In genomic region chr11:76397650-76398311, GRCm38 (mm10) we compare ENCODE assay signal across 7 mouse cellular contexts. TPM values are rescaled to one million over a fixed set of nuclear protein-coding genes. Genes with fewer than 3 reads are reported as not detected.
DNase-seq lines count a peak whose midpoint lies in the region; ATAC-seq and TF ChIP-seq lines count a peak whose summit lies in the region.

No protein-coding gene starts in this region.

- H3K36me3 ChIP-seq in CH12.LX (replicated peaks in 1 of 2; ENCODE audit: control insufficient read depth in 1 of 2, insufficient read depth in 1 of 2, low read length in 1 of 2) = peaks cover 0 to 2% of the 10 kb centered on the region in 2 experiments
- no peaks in the 10 kb centered on the region for H3K36me3 ChIP-seq in forebrain, embryonic 12.5 days (replicated peaks)
- H3K36me3 ChIP-seq in hindbrain, embryonic 16.5 days (ENCODE audit: control insufficient read depth, insufficient read depth, low read length) = no peaks in the 10 kb centered on the region
- H3K36me3 ChIP-seq in liver, embryonic 16.5 days (ENCODE audit: control insufficient read depth, insufficient read depth) = no peaks in the 10 kb centered on the region
- H3K36me3 ChIP-seq in small intestine, adult 2 months (ENCODE audit: control insufficient read depth, insufficient read depth, low read length) = no peaks in the 10 kb centered on the region

- POLR2A ChIA-PET in Patski (lab: Charles Lee) = interaction anchor here (0.7 to 2.1 kb wide), 10 partner anchors 11 to 1584 kb away, joined by 3 to 8 read pairs (median 4); partner anchors contain the start of genes Glod4 and Mrm3

- H3K27me3 ChIP-seq in CH12.LX (replicated peaks) = no peaks in the 10 kb centered on the region
- H3K27me3 ChIP-seq in Patski = no peaks in the 10 kb centered on the region
- peaks cover 2% of the 10 kb centered on the region; the same call in 1 of the 2 replicates for H3K27me3 ChIP-seq in forebrain, embryonic 12.5 days
- H3K27me3 ChIP-seq in hindbrain, embryonic 16.5 days (replicated peaks; ENCODE audit: control insufficient read depth, insufficient read depth, low read length) = no peaks in the 10 kb centered on the region
- H3K27me3 ChIP-seq in liver, embryonic 16.5 days (ENCODE audit: control insufficient read depth, insufficient read depth, low read depth, low read length) = peaks cover 12% of the 10 kb centered on the region
- no peaks in the 10 kb centered on the region for H3K27me3 ChIP-seq in small intestine, adult 2 months (ENCODE audit: control insufficient read depth, insufficient read depth, low read length)

- no peak overlapping the region for H3K27ac ChIP-seq in CH12.LX (ENCODE audit: insufficient read depth, low read depth)
- peak overlapping the region; percentile 91 for H3K27ac ChIP-seq in forebrain, embryonic 12.5 days
- H3K27ac ChIP-seq in hindbrain, embryonic 16.5 days (ENCODE audit: low read depth, low read length) = peak overlapping the region; percentile 90
- H3K27ac ChIP-seq in liver, embryonic 16.5 days (ENCODE audit: low read length) = 0 out of 2 replicates have a peak overlapping the region, but pooled peaks have one; percentile 11
- 0 out of 2 replicates have a peak overlapping the region, but pooled peaks have one; percentile 3 for H3K27ac ChIP-seq in small intestine, adult 2 months (ENCODE audit: insufficient read depth, low read depth, low read length)

- dilution Hi-C loops in CH12.LX (cut with MboI; ENCODE audit: extremely low pct_ligation_motif_present, extremely low pct_unique_long_range_greater_than_20kb, low sequenced_read_pairs) = no loop called here

- CTCF ChIA-PET in Patski (lab: Charles Lee) = interaction anchor here (0.9 to 3.1 kb wide), 5 partner anchors 12 to 154 kb away, joined by 3 to 45 read pairs (median 9); partner anchors contain the start of genes Glod4 and Mrm3

- TF ChIP-seq RAD21 in CH12.LX (IDR thresholded peaks at IDR 0.05; ENCODE audit: low read depth, low read length) = no peak

- H3K9ac ChIP-seq in CH12.LX (ENCODE audit: insufficient read depth, low read depth) = peak overlapping the region; percentile 56
- H3K9ac ChIP-seq in forebrain, embryonic 12.5 days = peak overlapping the region; percentile 89
- peak overlapping the region; percentile 81 for H3K9ac ChIP-seq in hindbrain, embryonic 16.5 days (ENCODE audit: low read depth, low read length)
- H3K9ac ChIP-seq in liver, embryonic 16.5 days (ENCODE audit: low read depth, low read length) = peak overlapping the region; percentile 69

- no peaks in the 10 kb centered on the region for H3K9me3 ChIP-seq in CH12.LX (replicated peaks; ENCODE audit: low read length)
- H3K9me3 ChIP-seq in forebrain, embryonic 12.5 days = no peaks in the 10 kb centered on the region
- H3K9me3 ChIP-seq in hindbrain, embryonic 16.5 days (ENCODE audit: control insufficient read depth, low read length) = no peaks in the 10 kb centered on the region
- H3K9me3 ChIP-seq in liver, embryonic 16.5 days (replicated peaks; ENCODE audit: control insufficient read depth, low read length) = no peaks in the 10 kb centered on the region

- peak overlapping the region; percentile 52 for H3K4me2 ChIP-seq in CH12.LX (ENCODE audit: insufficient read depth, low read depth, poor library complexity, severe bottlenecking)
- H3K4me2 ChIP-seq in forebrain, embryonic 12.5 days = peak overlapping the region; percentile 92
- H3K4me2 ChIP-seq in hindbrain, embryonic 16.5 days (ENCODE audit: low read length) = peak overlapping the region; percentile 97
- H3K4me2 ChIP-seq in liver, embryonic 16.5 days (ENCODE audit: low read depth, low read length) = peak overlapping the region; percentile 96

- DNase-seq in CH12.LX (ENCODE audit: extremely low read depth) = no peak
- no peak for DNase-seq in Patski (ENCODE audit: low read depth, low spot score)

- H3K4me1 ChIP-seq in CH12.LX (ENCODE audit: control insufficient read depth in 1 of 2, insufficient read depth in 2 of 2) = peaks cover 4 to 41% of the 10 kb centered on the region in 2 experiments; a peak in 2 of 4 replicates
- H3K4me1 ChIP-seq in forebrain, embryonic 12.5 days = peaks cover 32% of the 10 kb centered on the region
- H3K4me1 ChIP-seq in hindbrain, embryonic 16.5 days (ENCODE audit: control insufficient read depth, insufficient read depth, low read depth, low read length) = peaks cover 13% of the 10 kb centered on the region
- H3K4me1 ChIP-seq in liver, embryonic 16.5 days (ENCODE audit: control insufficient read depth, low read depth, low read length) = peaks cover 19% of the 10 kb centered on the region
- H3K4me1 ChIP-seq in small intestine, adult 2 months (ENCODE audit: control insufficient read depth, insufficient read depth, insufficient read length, low read length) = peaks cover 7% of the 10 kb centered on the region

- TF ChIP-seq CTCF in CH12.LX (conservative IDR thresholded peaks at IDR 0.05 in 1 of 2, IDR thresholded peaks at IDR 0.05 in 1 of 2; ENCODE audit: low read depth in 2 of 2, low read length in 2 of 2) (no peak), Patski (IDR thresholded peaks at IDR 0.05) (no peak)
- no peak for TF ChIP-seq CTCF in small intestine, adult 2 months (IDR thresholded peaks at IDR 0.05; ENCODE audit: extremely low read depth, insufficient read length, insufficient replicate concordance, low read depth, low read length)

- in situ Hi-C loops in CH12.LX (cut with MboI; ENCODE audit: low pct_ligation_motif_present, low pct_unique_long_range_greater_than_20kb, low sequenced_read_pairs) (no loop called here), Patski (cut with MboI; ENCODE audit: low pct_unique_long_range_greater_than_20kb) (loop anchor here (5.0 kb wide), 1 partner anchor 80 kb away; no protein-coding TSS in a partner anchor)

- no peak for TF ChIP-seq EP300 in CH12.LX (IDR thresholded peaks at IDR 0.05; ENCODE audit: low read length)

- no peak for TF ChIP-seq POLR2A in CH12.LX (IDR thresholded peaks at IDR 0.05; ENCODE audit: low read depth, low read length)
- no peak for TF ChIP-seq POLR2A in small intestine, adult 2 months (IDR thresholded peaks at IDR 0.05; ENCODE audit: low read depth, low read length)

- no peaks in the 10 kb centered on the region; the same call in 1 of the 2 replicates for H3K79me2 ChIP-seq in CH12.LX (replicated peaks; ENCODE audit: control insufficient read depth, extremely low read depth, insufficient read depth, poor library complexity, severe bottlenecking)

- peak; percentile 13 for ATAC-seq in Patski
- peak; percentile 24 for ATAC-seq in forebrain, embryonic 12.5 days (ENCODE audit: low FRiP score)
- ATAC-seq in hindbrain, embryonic 16.5 days = peak; percentile 6; the same call in 1 of the 2 replicates
- no peak for ATAC-seq in liver, embryonic 16.5 days (ENCODE audit: low read depth)
- no peak for ATAC-seq in monocyte, adult 5-6 weeks (replicated peaks; ENCODE audit: insufficient number of reproducible peaks, low FRiP score, low TSS enrichment, poor library complexity, severe bottlenecking)

- under 1% methylated on average over 26 of the region's 26 CpGs for WGBS in forebrain, embryonic 12.5 days
- WGBS in hindbrain, embryonic 16.5 days = under 1% methylated on average over 25 of the region's 26 CpGs
- 2% methylated on average over 26 of the region's 26 CpGs for WGBS in liver, embryonic 16.5 days (ENCODE audit: insufficient replicate concordance)
- 3% methylated on average over 26 of the region's 26 CpGs for WGBS in small intestine, adult 2 months

- peak overlapping the region; percentile 61 to 74 (median 70) for H3K4me3 ChIP-seq in CH12.LX (replicated peaks in 1 of 3; ENCODE audit: low read depth in 2 of 3, low read length in 2 of 3, poor library complexity in 1 of 3)
- H3K4me3 ChIP-seq in forebrain, embryonic 12.5 days (replicated peaks) = peak overlapping the region; percentile 86
- peak overlapping the region; percentile 91 for H3K4me3 ChIP-seq in hindbrain, embryonic 16.5 days (ENCODE audit: low read length)
- peak overlapping the region; percentile 68 for H3K4me3 ChIP-seq in liver, embryonic 16.5 days (ENCODE audit: low read depth, low read length)
- H3K4me3 ChIP-seq in small intestine, adult 2 months (ENCODE audit: low read depth, low read length) = peak overlapping the region; percentile 70

TF ChIP-seq in CH12.LX, 34 proteins besides CTCF, POLR2A, EP300 and RAD21:
- TF ChIP-seq MAZ (IDR thresholded peaks at IDR 0.05; ENCODE audit: low read depth, low read length) (no peak), TBP (conservative IDR thresholded peaks at IDR 0.05; ENCODE audit: low read depth, low read length) (no peak)

RNA-seq across cellular contexts. Expression of gene Nxn, which starts 1.2 kb away (rescaled TPM):
- total RNA-seq in CH12.LX (2012; rRNA removed) (16.5 and 19.2 TPM in 2 replicates), CH12.LX (2014; rRNA removed) (12.9 and 15.3 TPM in 2 replicates)
- polyA plus RNA-seq in CH12.LX (2012; ENCODE audit: insufficient read length, low read depth) (24.8 and 25.0 TPM in 2 replicates), Patski (2021) (107 TPM)
- polyA plus RNA-seq in forebrain, embryonic 12.5 days (2016; fragmentation: Nextera tagmentation; extraction: Ambion mirVana) = 48.4 and 58.6 TPM in 2 replicates
- 22.2 and 28.8 TPM in 2 replicates for polyA plus RNA-seq in hindbrain, embryonic 16.5 days (2015; fragmentation: Nextera tagmentation; extraction: Ambion mirVana)
- polyA plus RNA-seq in liver, embryonic 16.5 days (2015; fragmentation: Nextera tagmentation; extraction: Ambion mirVana) = 2.0 and 2.6 TPM in 2 replicates
- 5.4 and 7.4 TPM in 2 replicates for polyA plus RNA-seq in small intestine, adult 2 months (2012; rRNA removed)
- 1.9 to 5.8 TPM (median 2.8 TPM) in 3 replicates for total RNA-seq in monocyte, adult 5-6 weeks (2017)

RNA-seq across cellular contexts. Expression of gene Timm22, which starts 9.0 kb away (rescaled TPM):
- total RNA-seq in CH12.LX (2012; rRNA removed) (53.8 and 65.2 TPM in 2 replicates), CH12.LX (2014; rRNA removed) (81.4 and 81.5 TPM in 2 replicates)
- polyA plus RNA-seq in CH12.LX (2012; ENCODE audit: insufficient read length, low read depth) (44.6 and 62.5 TPM in 2 replicates), Patski (2021) (58.6 TPM)
- polyA plus RNA-seq in forebrain, embryonic 12.5 days (2016; fragmentation: Nextera tagmentation; extraction: Ambion mirVana) = 103 and 109 TPM in 2 replicates
- 99.8 and 107 TPM in 2 replicates for polyA plus RNA-seq in hindbrain, embryonic 16.5 days (2015; fragmentation: Nextera tagmentation; extraction: Ambion mirVana)
- 33.7 and 35.7 TPM in 2 replicates for polyA plus RNA-seq in liver, embryonic 16.5 days (2015; fragmentation: Nextera tagmentation; extraction: Ambion mirVana)
- polyA plus RNA-seq in small intestine, adult 2 months (2012; rRNA removed) = 8.9 and 10.3 TPM in 2 replicates
- total RNA-seq in monocyte, adult 5-6 weeks (2017) = 6.4 to 10.2 TPM (median 8.2 TPM) in 3 replicates

Comparison
In these comparisons a context has a peak if more than half of its experiments do, and no peak if none do; other contexts are left out.
1. ATAC-seq: peak in Patski (single experiment), forebrain, embryonic 12.5 days (single experiment) and hindbrain, embryonic 16.5 days (single experiment); none in liver, embryonic 16.5 days (single experiment) and monocyte, adult 5-6 weeks (single experiment).
2. Peak in every context shown above with its lines, with median percentiles within 50 percentile points of each other: H3K4me2 ChIP-seq, H3K4me3 ChIP-seq and H3K9ac ChIP-seq.